Mouse (Mus musculus): Measurements from ENCODE around the gene Trmt13.

DNA sequence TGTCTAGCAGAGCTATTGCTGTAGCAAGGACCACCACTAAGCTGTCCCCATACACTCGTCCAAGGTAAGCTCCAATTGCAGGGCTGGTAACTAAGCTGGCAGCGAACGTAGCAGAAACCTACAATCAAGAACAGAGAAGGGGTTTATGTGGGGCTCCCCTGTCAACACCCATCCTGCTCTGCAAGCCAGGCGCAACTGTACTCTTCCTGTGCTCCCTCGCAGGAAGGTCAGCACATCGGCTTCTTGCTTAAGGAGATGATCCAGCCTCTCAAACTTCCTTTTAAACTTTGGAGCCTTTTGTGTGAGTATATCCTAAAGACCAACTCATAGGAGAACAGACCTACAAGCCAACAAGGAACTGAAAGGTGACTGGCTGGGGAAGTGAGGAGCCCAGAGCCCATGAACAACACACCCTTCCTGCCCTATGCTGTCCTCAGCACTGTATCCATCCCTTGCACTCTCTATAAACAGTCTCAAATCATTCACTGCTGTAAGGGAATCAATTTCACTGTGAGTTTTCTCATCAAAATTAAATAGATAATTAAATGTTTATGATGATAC, 27.5 kb upstream of the Trmt13 start:
- TF ChIP-seq HCFC1 (IDR thresholded peaks at IDR 0.05; ENCODE audit: borderline replicate concordance, insufficient read depth, low read length) (no peak), CHD2 (IDR thresholded peaks at IDR 0.05; ENCODE audit: low read depth, low read length) (no peak), ZC3H11A (IDR thresholded peaks at IDR 0.05; ENCODE audit: borderline replicate concordance, low read depth, low read length) (no peak), ZNF384 (IDR thresholded peaks at IDR 0.05; ENCODE audit: low read depth, low read length) (no peak), MAFK (IDR thresholded peaks at IDR 0.05; ENCODE audit: insufficient read depth, low read depth, low read length) (no peak)

Measured in ES-E14 (cell line).